Mouse (Mus musculus): ENCODE measurements around the gene Npcd. TPM values are rescaled to one million over a fixed set of nuclear protein-coding genes. Genes with fewer than 3 reads are reported as not detected.

Gene Npcd
- not detected in 2 replicates for polyA plus RNA-seq (2016; fragmentation: Nextera tagmentation; extraction: Ambion mirVana)

DNA sequence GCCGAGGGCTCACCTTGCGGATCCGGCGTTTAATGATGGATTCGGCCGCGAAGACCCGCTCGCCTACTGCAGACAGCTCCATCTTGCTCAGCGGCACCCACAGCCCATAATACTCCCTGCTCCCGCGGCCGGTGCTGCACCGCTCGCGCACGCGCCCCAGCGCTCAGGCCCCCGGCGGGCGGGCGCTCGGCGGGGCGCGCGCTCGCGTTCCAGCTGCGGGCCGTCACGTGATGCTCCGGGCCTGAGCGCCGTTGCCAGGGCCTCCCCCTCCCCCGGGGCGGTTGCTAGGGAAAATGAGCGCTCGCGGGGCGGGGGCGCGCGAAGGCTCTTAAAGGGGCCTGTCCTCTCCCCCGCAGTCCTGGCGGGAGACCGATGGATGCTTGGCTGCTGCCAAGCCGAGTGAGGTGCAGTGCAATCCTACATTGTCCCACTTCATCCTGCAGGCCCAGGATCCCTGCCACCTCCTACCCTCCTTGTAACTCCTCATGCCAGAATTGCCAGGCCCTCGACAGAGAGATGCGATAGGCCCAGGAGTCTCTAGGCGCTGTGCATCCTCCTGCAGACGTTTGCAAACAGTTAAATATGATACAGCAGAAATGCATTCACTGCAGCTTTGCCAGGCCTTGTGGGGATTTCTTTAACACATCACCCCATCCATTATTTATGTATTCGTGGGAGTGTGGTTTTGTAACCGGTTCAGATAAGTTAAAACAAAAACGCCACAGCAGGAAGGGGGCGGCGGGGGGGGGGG, at the start of gene Npcd, which contains the start of gene Cbx6:
Gene Npcd, minus strand, starts transcription at position 108 of the 751 bp plus-strand sequence.
Gene Cbx6, minus strand, starts transcription at position 559 of the 751 bp plus-strand sequence.
- 7% methylated on average over 57 of the region's 58 CpGs for WGBS (ENCODE audit: insufficient replicate concordance)
- ATAC-seq = peak; percentile 86
- no peaks in the 10 kb centered on the region for H3K9me3 ChIP-seq (replicated peaks)

DNA sequence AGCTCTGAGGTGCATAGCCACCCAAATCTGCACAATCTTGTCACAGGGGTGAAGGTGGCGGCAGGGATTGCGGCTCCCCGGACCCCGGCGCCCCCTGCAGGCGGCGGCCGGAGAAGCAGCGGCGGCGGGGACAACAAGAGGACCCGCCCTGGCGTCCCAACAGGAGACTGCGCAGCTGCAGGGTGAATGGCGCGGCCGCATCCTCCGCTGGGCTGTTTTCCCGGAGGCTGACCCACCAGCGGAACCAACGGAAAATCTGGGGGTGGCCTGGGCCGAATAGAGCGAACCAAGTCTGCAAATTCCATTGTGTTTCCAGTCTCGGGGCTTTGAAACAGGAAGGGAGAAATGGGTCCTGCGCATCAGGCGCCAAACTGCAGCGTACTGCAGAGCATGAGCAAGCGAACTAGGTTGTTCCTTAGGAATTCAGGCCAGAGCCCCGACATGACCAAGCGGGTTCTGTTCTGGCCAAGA, 49.4 kb upstream of the Npcd start:
- peak; percentile 84 for ATAC-seq
- Histone ChIP-seq H3K9me3 (replicated peaks) (no peaks in the 10 kb centered on the region), H3K4me2 (peak overlapping the region; percentile 80), H3K4me3 (peak overlapping the region; percentile 63), H3K4me1 (peaks cover 13% of the 10 kb centered on the region), H3K27me3 (replicated peaks) (peaks cover 28% of the 10 kb centered on the region), H3K27ac (peak overlapping the region; percentile 46; the same call in 1 of the 2 replicates), H3K9ac (peak overlapping the region; percentile 66), H3K36me3 (no peaks in the 10 kb centered on the region)
- under 1% methylated on average over 30 of the region's 30 CpGs for whole genome bisulfite sequencing (ENCODE audit: insufficient replicate concordance)

More for the DNA sequence above, at the start of gene Npcd, which contains the start of gene Cbx6:
- peak within 1 kb of the TSS; percentile 52 for H3K27ac ChIP-seq
- H3K4me3 ChIP-seq = peak within 1 kb of the TSS; percentile 73
- peaks cover 33% of the 10 kb centered on the region for H3K4me1 ChIP-seq
- H3K9ac ChIP-seq = peak within 1 kb of the TSS; percentile 83
- H3K27me3 ChIP-seq (replicated peaks) = peaks cover 30% of the 10 kb centered on the region
- peaks cover 7% of the 10 kb centered on the region; the same call in 1 of the 2 replicates for H3K36me3 ChIP-seq
- H3K4me2 ChIP-seq = peak within 1 kb of the TSS; percentile 86

DNA sequence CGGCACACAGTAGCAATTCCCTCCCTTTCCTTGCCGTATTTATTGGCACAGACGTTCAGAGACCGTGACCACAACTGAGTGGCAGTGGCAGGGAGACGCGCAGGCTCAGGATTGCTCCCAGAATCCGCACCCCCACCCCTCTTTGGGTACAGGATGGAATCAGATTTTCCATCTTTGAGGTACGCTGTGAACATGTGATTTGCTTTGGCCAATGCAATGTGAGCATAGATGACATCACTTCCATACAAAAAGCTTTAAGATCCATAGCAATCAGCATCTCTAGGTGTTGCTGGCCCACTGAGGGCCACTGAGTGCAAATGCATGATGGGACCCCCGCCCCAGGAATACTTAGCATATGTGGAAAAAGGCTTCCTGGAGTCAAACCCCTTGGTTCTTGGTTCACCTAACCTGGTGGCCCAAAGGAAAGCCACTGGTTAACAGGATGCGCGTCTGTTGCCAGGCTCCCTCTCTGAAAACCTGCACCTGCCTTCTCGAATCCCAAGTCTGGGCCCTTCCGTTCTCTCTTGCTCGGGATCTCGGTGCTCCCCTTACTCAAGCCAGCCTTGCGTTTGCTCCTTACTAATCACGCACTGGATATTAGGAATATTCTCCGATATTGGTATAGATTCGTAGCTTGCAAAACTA, 48.7 kb upstream of the Npcd start:
- Histone ChIP-seq H3K4me1 (peaks cover 13% of the 10 kb centered on the region), H3K9ac (no peak overlapping the region), H3K4me3 (peak overlapping the region; percentile 63), H3K27me3 (replicated peaks) (peaks cover 28% of the 10 kb centered on the region), H3K36me3 (no peaks in the 10 kb centered on the region), H3K4me2 (peak overlapping the region; percentile 80), H3K27ac (no peak overlapping the region), H3K9me3 (replicated peaks) (no peaks in the 10 kb centered on the region)
- WGBS (ENCODE audit: insufficient replicate concordance) = 28% methylated on average over 19 of the region's 19 CpGs
- no peak for ATAC-seq

DNA sequence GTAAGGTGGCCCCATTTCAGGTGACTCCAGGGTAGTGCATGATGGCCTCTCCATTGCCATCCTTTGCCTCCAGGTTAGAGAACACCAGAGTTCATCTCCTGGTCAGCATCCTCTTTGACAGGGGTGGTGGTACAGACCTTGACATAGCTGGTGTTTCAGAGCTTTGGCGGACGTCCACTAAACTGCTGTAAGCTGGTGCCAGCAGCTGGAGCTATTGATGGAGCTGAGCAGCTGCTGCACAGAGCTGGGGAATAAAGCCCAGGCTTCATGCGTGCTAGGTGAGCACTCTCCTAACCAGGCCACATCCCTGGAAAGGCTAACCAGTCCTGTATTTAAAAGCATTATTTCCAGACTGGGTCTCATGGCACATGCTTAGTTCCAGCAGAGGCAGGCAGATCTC, 46.4 kb upstream of the Npcd start:
- Histone ChIP-seq H3K27me3 (replicated peaks) (peaks cover 28% of the 10 kb centered on the region), H3K9me3 (replicated peaks) (no peaks in the 10 kb centered on the region), H3K9ac (no peak overlapping the region), H3K4me3 (no peak overlapping the region), H3K36me3 (no peaks in the 10 kb centered on the region), H3K27ac (no peak overlapping the region), H3K4me1 (peaks cover 8% of the 10 kb centered on the region), H3K4me2 (no peak overlapping the region)
- WGBS (ENCODE audit: insufficient replicate concordance) = 71% methylated on average over 3 of the region's 3 CpGs
- no peak for ATAC-seq

DNA sequence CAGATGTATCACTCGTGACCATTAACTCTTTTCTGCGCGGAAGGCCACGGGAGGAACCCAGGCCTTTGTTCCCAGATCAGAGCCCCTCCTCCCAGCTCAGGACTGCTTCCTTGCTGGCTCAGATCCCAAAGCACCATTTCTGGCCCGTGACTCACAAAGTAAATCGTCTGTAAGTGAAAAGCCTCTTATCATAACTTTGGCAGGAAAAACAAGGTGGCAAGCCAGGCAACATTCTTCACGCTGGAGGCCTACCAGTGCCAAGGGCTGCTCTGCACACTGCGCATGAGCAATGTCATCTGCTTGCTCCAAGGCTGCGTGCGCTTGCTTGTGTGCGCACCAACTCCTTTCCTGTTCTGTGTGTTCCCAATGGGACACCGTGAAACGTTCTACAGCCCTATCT, 45.3 kb upstream of the Npcd start:
- H3K4me1 ChIP-seq = peaks cover 8% of the 10 kb centered on the region
- no peak for ATAC-seq
- H3K9ac ChIP-seq = no peak overlapping the region
- no peaks in the 10 kb centered on the region for H3K9me3 ChIP-seq (replicated peaks)
- no peak overlapping the region for H3K4me2 ChIP-seq
- H3K27me3 ChIP-seq (replicated peaks) = peaks cover 28% of the 10 kb centered on the region
- no peaks in the 10 kb centered on the region for H3K36me3 ChIP-seq
- no peak overlapping the region for H3K27ac ChIP-seq
- H3K4me3 ChIP-seq = no peak overlapping the region
- 45% methylated on average over 13 of the region's 13 CpGs for WGBS (ENCODE audit: insufficient replicate concordance)

DNA sequence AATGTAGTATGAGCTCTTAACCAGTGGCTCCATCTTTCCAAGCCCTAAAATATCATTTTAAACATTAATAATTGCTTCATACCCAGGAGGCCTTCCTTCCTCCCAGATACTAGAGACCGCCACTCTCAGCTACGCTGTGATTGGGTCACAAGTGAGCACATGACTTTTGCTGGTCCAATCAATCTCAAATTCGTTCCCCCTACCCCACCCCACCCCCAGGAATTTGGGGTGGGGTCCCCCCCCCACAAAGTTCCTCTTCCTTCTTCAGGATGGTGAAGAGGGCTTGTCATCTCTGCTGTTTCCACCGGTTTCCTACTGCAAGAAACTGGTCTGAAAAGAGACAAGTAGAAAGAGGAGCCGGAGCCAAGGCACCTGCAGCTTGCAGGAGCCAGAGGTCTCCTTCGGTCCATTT, 44.7 kb upstream of the Npcd start:
- Histone ChIP-seq H3K4me1 (peaks cover 8% of the 10 kb centered on the region), H3K27ac (no peak overlapping the region), H3K4me2 (no peak overlapping the region), H3K9ac (no peak overlapping the region), H3K36me3 (no peaks in the 10 kb centered on the region), H3K9me3 (replicated peaks) (no peaks in the 10 kb centered on the region), H3K27me3 (replicated peaks) (peaks cover 28% of the 10 kb centered on the region), H3K4me3 (no peak overlapping the region)
- WGBS (ENCODE audit: insufficient replicate concordance) = 60% methylated on average over 6 of the region's 6 CpGs
- ATAC-seq = no peak

DNA sequence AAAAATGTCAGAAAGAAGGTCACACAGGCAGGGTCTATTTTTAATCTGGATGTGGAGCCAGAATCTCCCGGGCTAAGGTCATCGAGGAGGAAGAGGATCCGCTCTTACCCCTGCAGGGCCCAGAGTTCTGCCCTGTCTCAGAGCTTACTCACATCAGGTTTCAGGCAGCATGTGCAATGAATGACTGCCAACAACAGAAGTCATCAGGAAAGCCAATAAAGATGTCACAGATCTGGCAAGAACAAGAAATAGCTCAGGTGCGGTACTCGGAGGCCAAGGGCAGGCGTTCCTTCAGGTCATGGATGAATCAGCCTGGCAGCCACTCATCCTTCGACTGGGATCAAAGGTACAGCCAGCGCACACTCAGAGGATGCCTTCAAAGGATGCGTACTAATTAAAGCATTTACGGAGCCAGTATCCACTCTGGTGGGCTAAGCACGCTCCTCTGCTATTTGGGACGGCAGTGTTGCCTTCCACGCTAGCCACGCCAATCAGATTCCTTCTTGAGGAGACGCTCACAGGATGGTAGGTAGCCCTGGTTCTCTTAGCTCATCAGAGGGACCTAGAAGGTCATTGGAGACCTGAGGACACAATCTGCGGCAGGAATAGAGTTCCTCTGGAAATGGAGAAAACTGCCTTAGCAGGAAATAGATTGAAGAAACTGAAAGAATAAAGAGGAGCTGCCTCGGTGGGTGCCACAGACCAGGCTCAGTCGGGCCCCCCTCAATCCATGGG, 41.4 kb upstream of the Npcd start:
- Histone ChIP-seq H3K4me1 (no peaks in the 10 kb centered on the region), H3K4me2 (no peak overlapping the region), H3K4me3 (no peak overlapping the region), H3K9ac (no peak overlapping the region), H3K27me3 (replicated peaks) (peaks cover 4% of the 10 kb centered on the region; the same call in 1 of the 2 replicates), H3K27ac (no peak overlapping the region), H3K9me3 (replicated peaks) (no peaks in the 10 kb centered on the region), H3K36me3 (no peaks in the 10 kb centered on the region)
- ATAC-seq = no peak
- 80% methylated on average over 18 of the region's 18 CpGs for WGBS (ENCODE audit: insufficient replicate concordance)

DNA sequence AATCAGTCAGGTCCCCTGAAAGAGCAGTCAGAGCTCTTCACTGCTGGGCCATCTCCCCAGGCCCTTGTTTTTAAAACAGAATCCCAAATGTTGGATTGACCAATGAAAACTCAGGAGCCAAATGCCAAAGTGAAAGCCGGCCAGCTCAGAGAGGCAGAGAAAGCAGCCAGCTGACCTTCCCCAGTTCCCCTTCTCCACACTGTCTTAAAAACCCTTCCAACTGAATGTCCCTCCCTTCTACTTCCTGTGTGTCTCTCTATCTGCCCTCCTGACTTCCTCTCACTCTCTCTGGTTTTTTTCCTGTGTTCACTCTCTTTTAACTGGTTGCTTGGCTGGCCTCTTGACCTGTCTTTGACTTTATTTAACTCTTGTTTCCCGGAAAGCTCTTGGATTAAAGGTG, 40.0 kb upstream of the Npcd start:
- Histone ChIP-seq H3K36me3 (no peaks in the 10 kb centered on the region), H3K27ac (no peak overlapping the region), H3K9me3 (replicated peaks) (peaks cover 5% of the 10 kb centered on the region; the same call in 1 of the 2 replicates), H3K9ac (no peak overlapping the region), H3K4me3 (no peak overlapping the region), H3K4me1 (no peaks in the 10 kb centered on the region), H3K27me3 (replicated peaks) (no peaks in the 10 kb centered on the region), H3K4me2 (no peak overlapping the region)
- no peak for ATAC-seq
- 39% methylated on average over 2 of the region's 2 CpGs for WGBS (ENCODE audit: insufficient replicate concordance)

DNA sequence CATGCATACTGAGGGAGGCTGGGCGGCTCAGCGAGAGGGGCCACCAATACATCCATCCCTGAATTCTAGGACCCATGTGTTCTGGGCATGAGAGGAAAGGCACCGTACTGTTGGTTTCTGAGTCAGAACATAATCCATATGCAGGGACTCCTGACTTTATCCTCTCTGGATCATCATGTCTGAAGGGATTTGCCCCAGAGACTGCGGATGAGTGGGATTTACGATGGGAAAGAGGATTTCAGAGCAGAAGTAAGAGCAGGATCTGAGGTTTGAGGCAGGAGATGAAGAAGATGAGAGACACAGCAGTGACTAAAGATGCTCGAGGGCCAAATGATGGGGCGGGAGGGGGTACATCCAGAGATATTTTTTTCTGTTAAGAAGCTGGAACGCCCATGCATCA, 39.5 kb upstream of the Npcd start:
- no peak overlapping the region for H3K27ac ChIP-seq
- H3K4me3 ChIP-seq = no peak overlapping the region
- ATAC-seq = no peak
- H3K36me3 ChIP-seq = no peaks in the 10 kb centered on the region
- H3K4me1 ChIP-seq = no peaks in the 10 kb centered on the region
- H3K9me3 ChIP-seq (replicated peaks) = peaks cover 5% of the 10 kb centered on the region; the same call in 1 of the 2 replicates
- H3K27me3 ChIP-seq (replicated peaks) = no peaks in the 10 kb centered on the region
- H3K4me2 ChIP-seq = no peak overlapping the region
- H3K9ac ChIP-seq = no peak overlapping the region
- WGBS (ENCODE audit: insufficient replicate concordance) = 82% methylated on average over 8 of the region's 8 CpGs

DNA sequence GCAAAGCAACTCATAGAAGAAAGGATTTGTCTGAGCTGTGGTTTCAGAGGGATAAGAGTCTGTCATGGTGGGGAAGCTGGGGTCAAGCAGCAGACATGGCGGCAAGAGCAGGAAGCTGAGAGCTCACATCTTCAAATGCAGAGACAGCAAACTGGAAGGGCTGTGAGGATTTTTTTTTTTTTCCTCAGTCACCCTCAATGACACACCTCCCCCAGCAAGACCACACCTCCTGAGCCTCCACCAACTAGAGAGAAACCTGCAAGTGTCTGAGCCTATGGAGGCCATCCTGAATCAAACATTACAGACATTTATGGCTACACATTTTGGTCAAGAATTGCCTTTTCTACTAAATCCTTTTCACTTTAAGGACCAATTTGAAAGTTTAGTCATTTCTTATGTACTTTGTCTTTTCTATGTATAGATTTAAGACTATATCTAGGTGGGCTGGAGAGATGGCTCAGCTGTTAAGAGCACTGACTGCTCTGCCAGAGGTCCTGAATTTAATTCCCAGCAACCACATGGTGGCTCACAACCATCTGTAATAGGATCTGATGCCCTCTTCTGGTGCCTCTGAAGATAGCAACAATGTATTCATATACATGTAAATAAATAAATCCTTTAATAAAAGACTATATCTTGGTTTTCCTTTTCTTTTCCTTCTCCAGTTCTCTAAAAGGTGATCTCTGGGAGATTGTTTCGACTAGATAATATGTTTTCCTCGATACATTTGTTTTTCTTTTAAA, 33.4 kb upstream of the Npcd start:
- no peaks in the 10 kb centered on the region for H3K36me3 ChIP-seq
- ATAC-seq = no peak
- 52% methylated on average over 3 of the region's 3 CpGs for WGBS (ENCODE audit: insufficient replicate concordance)
- H3K4me1 ChIP-seq = no peaks in the 10 kb centered on the region
- H3K9ac ChIP-seq = no peak overlapping the region
- H3K27me3 ChIP-seq (replicated peaks) = 0 out of 2 replicates have a peak, but pooled peaks cover under 1% of the 10 kb centered on the region
- no peak overlapping the region for H3K4me2 ChIP-seq
- H3K4me3 ChIP-seq = no peak overlapping the region
- H3K27ac ChIP-seq = no peak overlapping the region
- H3K9me3 ChIP-seq (replicated peaks) = peaks cover 5% of the 10 kb centered on the region; the same call in 1 of the 2 replicates

DNA sequence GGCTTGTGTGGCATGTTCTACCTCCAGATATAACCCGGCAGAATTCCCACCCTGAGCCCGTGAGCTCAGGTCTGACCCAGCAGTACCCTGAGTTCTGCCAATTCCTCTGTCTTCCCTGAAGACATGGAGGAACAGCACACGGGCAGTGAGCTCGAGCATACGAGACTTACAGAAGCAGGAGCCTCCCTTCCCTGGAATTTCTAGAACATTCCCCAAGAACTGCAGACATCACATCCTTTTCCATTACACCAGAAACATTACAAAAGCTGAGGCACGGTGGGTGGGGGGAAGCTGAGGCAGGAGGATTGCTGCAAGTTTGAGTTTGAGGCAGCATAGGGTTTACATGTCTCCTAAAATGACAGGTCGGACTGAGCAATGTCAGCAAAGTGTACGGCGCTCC, 25.8 kb upstream of the Npcd start:
- Histone ChIP-seq H3K9me3 (replicated peaks) (no peaks in the 10 kb centered on the region), H3K9ac (no peak overlapping the region), H3K4me1 (no peaks in the 10 kb centered on the region), H3K36me3 (no peaks in the 10 kb centered on the region), H3K4me2 (no peak overlapping the region), H3K27ac (no peak overlapping the region), H3K4me3 (no peak overlapping the region), H3K27me3 (replicated peaks) (peaks cover 18% of the 10 kb centered on the region)
- no peak for ATAC-seq
- 69% methylated on average over 9 of the region's 9 CpGs for WGBS (ENCODE audit: insufficient replicate concordance)
